Mouse (Mus musculus) cerebellum, adult 2 months (tissue): ENCODE measurements around the gene Prkacb.

ENCODE experiments used
- CTCF ChIP-seq: fragments of 200-500 bp; IDR thresholded peaks from 2 replicates; pipeline ENCODE4 v1.5.1; 2011; ENCODE audit warnings: low read depth, mild to moderate bottlenecking, control low read depth, low read length, moderate library complexity, borderline replicate concordance; ENCODE audit not compliant: insufficient read depth
- POLR2A ChIP-seq: fragments of 200-500 bp; IDR thresholded peaks from 2 replicates; pipeline ENCODE4 v1.6.1; 2011; ENCODE audit warnings: low read length, control low read depth, borderline replicate concordance; ENCODE audit not compliant: insufficient read depth

DNA sequence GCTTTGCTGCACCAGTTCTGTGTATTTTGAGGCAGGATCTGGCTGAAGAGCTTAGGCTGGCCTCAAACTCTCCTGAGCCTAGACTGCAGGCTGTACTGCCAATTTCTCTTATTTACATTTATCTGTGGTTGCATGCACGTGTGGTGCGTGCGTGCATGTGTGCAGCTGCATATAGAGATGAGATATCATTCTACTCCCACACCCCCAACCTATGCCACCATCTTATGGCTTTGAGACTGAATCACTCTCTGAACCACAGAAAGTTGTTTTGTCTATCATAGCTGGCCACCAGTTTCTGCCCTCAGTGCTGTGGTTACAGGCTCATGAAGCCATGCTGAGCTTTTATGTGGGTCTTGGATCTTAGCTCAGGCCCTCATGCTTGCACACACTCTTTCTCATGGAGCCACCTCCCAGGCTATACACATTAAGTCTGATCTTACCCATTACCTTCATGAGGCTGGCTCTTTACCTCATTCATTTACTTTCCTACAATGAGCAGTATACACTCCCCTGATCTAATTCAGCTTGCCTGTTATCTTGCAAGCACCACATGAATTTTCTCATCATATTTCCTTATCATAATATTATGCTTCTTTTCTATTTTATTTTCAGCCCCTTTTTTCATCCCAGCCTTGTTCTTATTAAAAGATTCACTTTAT is 47.8 kb downstream of the Prkacb start:
- TF ChIP-seq CTCF: no peak
- no peak for TF ChIP-seq POLR2A
